Mouse (Mus musculus) hindlimb bud, embryonic 11.5 days (tissue): ENCODE measurements at regions not wholly inside any gene's neighbourhood (a gene's known extent, or its start where the extent isn't known, plus 50 kb on each side); places are given as distances from the start of the nearest gene placed in this dataset.

Source experiments
- DNase-seq: peaks from one replicate; pipeline ENCODE4 v3.0.0-alpha.2; 2012; ENCODE audit warnings: low read depth, low spot score; ENCODE audit errors: extremely low spot score

DNA sequence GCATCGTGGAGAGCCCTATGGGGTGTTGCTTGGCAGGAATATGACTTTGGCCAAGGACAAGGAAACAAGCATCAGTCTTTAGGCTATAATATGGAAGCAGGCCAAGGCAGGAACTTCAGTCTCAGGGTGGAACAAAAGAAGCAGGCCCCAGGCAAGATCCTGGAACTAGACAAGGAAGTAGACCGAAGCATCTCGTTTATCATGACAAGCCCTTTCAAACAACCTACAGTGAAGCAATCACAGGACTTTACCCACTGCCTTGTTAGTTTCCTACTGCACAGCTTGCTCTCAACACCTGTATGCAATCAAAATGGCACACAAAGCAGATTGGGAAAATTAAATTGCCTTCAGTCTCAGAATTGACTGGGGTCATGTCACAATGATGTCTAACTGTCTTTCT, 163.2 kb upstream of the Gulp1 start:
- no peak for DNase-seq

DNA sequence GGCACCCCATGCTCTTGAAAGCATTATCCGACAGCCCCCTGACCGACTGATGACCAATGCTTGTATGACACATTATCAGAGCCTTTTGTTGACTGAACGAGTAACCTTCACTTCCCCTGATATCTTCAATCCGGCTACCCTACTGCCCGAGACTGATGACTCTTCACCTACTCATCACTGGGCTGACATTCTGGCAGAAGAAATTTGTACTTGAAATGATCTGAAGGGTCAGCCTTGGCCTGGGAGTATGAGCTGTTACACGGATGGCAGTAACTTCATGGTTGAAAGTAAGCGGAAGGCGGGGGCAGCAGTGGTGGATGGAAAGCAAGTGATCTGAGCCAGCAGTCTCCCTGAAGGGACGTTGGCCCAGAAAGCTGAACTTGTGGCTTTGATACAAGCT, 159.2 kb upstream of the Gulp1 start:
- DNase-seq: no peak

DNA sequence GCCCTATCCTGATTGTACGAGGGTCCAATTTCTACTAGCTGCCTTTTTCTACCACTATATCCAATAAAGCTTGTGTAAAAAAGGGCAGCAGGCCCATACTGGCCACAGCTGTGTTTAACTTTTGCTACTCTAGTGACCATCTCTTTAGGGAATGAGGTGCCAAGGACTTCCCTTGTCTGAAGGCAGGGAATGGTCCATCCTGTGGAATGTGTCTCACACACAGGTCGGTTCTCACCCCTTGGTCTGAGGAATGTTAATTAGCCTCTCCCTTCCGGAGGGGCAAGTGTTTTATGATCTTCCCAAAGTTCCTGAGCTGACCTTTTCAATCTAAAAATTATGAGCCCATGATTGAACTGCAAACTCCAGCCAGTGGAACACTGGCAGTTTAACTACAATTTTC, 155.8 kb upstream of the Gulp1 start:
- DNase-seq: peak; percentile 20

DNA sequence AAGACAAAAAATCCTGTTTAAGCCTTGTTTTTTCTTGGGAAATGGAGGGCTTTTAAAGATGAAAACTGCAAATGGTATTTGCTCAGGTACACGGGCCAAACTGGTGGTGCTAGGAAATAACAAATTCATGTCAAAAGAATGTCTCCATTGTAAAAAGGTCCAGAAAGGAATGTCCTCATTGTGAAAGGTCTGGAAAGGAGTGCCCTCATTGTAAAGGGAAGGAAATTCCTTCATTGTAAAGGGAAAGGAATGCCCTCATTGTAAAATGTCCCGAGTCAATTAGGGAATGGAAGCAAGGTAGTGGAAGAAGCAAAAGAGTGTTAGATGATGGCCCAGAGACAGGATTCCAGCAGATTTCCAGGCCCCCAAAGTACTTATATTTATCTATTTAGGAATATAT, 153.2 kb upstream of the Gulp1 start:
- DNase-seq: no peak

DNA sequence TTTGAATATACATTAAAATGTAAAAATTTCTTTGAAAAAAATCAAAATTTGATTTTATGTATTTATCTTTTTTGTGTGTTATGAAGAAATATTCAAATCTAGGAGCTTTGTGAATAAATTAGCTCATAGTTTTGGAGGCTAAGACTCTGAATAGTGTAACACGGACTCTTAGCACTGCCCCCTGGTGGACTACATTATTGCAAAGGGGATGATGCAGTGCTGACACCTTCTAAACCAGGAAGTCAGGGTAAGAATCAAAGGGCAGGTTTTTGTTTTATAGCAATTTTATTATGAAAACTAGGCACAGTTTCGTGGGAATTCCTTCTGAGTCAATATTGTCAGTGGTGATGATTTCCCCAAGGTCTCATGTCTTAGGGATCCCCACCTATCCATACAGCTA, 113.5 kb upstream of the Gulp1 start:
- DNase-seq: no peak
